Mouse (Mus musculus) lung, adult 2 months (tissue): Measurements from ENCODE around the gene Lhb.

Source experiments
- CTCF ChIP-seq: fragments of 200-500 bp; IDR thresholded peaks from 2 replicates; pipeline ENCODE4 v1.5.1; 2011; ENCODE audit warnings: mild to moderate bottlenecking, low read length, control low read depth; ENCODE audit not compliant: insufficient read depth
- POLR2A ChIP-seq: fragments of 200-500 bp; IDR thresholded peaks from 2 replicates; pipeline ENCODE4 v1.6.1; 2011; ENCODE audit warnings: low read depth, mild to moderate bottlenecking, control low read depth, low read length, borderline replicate concordance; ENCODE audit errors: extremely low read depth

DNA sequence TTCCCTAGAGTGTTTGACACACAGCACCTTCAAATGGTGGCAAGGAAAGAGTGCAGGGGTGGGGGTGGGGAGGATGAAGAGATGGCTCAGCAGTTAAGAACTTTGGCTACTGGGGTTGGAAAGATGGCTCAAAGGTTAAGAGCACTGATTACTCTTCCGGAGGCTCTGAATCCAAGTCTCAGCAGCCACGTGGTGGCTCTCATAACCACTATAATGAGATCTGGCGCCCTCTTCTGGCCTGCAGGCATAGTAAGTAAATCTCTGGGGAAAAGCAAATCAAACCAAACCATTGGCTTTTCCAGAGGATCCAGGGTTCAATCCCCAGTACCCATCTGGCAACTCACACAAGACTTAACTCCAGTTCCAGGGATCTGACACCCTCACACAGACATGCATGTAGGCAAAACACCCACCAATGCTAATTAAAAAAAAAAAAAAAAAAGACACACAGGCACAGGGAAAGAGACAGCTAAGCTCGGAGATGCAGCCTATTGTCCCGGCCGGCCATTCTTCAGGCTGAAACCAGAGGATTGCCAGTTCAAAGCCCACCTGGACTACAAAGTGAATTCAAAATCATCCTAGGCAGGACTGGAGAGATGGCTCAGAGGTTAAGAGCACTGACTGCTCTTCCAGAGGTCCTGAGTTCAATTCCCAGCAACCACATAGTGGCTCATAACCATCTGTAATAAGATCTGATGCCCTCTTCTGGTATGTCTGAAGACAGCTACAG is 16.9 kb upstream of the Lhb start:
- TF ChIP-seq CTCF = peak; percentile 45; the same call in 1 of the 2 replicates
- TF ChIP-seq POLR2A = no peak
